Mouse (Mus musculus) monocyte, adult 2 months (primary cell): Measurements from ENCODE around the gene Ostf1.

Source experiments
- DNase-seq, 2 experiments: peaks; one replicate each; pipeline ENCODE4 v3.0.0; 2022; ENCODE audit warnings: low spot score in 2 of 2, low read depth in 1 of 2

The Ostf1 gene

GRCm38 (mm10) chr19:18573443-18573842 lies 58.2 kb downstream of the Ostf1 start:
- DNase-seq: no peak

GRCm38 (mm10) chr19:18569496-18569895 lies 62.1 kb downstream of the Ostf1 start:
- no peak for DNase-seq

- no peak for DNase-seq
These were observed 62.7 kb downstream of the Ostf1 start for GRCm38 (mm10) chr19:18568828-18569430.

- DNase-seq: no peak
These were observed 63.4 kb downstream of the Ostf1 start for GRCm38 (mm10) chr19:18567936-18568827.

- no peak for DNase-seq
These were observed 64.1 kb downstream of the Ostf1 start for GRCm38 (mm10) chr19:18567501-18567900.

GRCm38 (mm10) chr19:18557708-18558107 lies 73.9 kb downstream of the Ostf1 start:
- no peak for DNase-seq

GRCm38 (mm10) chr19:18555645-18556044 lies 76.0 kb downstream of the Ostf1 start:
- no peak for DNase-seq

- DNase-seq: no peak
These were observed 83.0 kb downstream of the Ostf1 start for GRCm38 (mm10) chr19:18548668-18549067.
